Mouse (Mus musculus) embryo, embryonic 11 days (tissue): ENCODE results near the gene Gm21887.
"Not testable (repeated sequence)": the region's sequence is repeated elsewhere in the genome, so short reads cannot be mapped to it uniquely, and the experiment has no call there.

ENCODE experiments used
- DNase-seq: peaks from one replicate; pipeline ENCODE4 v3.0.0-alpha.2; 2015

Gene Gm21887

GRCm38 (mm10) chrX:170009016-170009750, at the start of gene Gm21887:
Gene Gm21887, plus strand, starts transcription at chrX:170009659.
- DNase-seq = peak; percentile 99

- no peak for DNase-seq
These were observed 40.1 kb upstream of the Gm21887 start for GRCm38 (mm10) chrX:169969337-169969736.

DNA sequence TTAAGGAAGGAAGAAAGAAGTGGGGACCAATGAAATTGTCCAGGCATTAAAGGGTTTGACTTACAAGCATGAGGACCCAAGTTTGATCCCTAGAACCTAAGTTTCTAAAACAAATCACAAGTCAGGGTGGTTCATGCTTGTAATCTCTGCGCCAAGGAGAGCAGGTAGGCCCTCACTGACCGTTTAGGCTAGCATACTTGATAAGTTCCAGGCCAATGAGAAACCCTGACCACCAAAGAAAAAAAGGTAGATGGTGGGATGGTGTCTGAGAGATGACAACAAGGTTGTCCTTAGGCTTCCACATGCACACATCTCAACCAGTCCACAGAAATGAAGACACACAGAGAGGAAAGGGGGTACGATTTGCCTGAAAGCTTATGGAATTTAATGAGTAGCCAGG, 39.7 kb upstream of the Gm21887 start:
- DNase-seq = not testable (repeated sequence)

- not testable (repeated sequence) for DNase-seq
These were observed 38.9 kb upstream of the Gm21887 start for GRCm38 (mm10) chrX:169970546-169970945.

DNA sequence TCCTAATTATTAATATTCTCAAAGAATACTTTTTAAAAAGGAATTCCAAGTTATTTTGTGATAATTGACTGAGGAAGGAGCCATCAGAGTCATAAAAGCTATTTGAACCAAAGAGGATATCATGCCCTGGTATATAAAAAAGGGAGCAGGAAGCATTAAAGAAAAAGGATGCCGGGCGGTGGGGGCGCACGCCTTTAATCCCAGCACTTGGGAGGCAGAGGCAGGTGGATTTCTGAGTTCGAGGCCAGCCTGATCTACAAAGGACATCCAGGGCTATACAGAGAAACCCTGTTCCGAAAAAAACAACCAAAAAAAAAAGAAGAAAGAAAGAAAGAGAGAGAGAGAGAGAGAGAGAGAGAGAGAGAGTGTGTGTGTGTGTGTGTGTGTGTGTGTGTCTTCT, 37.9 kb upstream of the Gm21887 start:
- not testable (repeated sequence) for DNase-seq

- DNase-seq = not testable (repeated sequence)
These were observed 37.3 kb upstream of the Gm21887 start for GRCm38 (mm10) chrX:169972131-169972530.

DNA sequence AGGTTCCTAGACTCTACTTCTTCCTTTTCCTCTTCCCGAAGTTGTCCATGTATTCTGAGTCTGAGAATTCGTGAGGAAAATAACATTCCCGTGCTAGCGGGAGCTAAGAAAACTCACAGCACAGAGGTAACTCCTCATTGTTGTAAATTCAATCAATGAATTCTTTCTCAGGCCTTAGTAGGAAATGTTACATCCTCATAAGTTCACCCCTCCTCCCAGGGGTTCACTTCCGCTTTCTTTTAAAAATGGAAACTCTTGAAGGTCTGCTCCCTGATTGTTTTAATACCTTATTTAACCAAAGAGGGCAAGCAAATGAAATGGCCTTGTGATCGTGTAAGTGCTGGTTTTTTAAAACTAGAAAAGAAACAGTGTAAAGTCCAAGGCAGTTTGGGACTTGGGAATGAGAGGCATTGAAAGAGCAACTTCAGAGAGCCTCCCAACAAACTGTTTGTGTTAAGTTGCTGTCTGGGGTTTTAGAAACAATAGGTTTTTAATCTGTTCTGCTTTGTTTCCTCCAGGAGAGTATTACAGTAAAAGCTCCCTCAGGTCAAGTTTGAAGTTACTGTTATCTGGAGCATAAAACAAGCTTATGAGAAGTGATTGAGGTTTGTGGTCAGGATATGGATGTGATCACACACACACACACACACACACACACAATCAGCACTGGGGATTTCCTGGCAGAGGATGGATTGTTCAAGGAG, 36.5 kb upstream of the Gm21887 start:
- not testable (repeated sequence) for DNase-seq

DNA sequence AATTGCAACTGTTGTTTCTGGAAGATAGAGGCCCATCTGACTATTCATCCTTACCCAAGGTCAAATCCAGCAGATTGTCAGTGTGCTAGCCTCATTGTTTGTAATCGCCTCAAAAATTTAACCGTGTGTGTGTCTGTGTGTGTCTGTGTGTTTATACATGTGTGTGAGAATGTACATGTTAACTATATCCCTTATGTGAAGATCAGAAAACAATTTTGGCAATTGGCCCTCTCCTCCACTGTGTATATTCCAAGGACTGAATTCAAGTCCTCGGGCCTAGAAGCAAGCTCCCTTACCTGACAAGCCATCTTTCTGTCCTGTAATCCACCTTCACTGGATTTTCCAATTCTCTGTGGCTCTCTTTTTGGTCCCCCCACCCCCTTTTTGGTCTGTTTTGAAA, 35.7 kb upstream of the Gm21887 start:
- DNase-seq = not testable (repeated sequence)

DNA sequence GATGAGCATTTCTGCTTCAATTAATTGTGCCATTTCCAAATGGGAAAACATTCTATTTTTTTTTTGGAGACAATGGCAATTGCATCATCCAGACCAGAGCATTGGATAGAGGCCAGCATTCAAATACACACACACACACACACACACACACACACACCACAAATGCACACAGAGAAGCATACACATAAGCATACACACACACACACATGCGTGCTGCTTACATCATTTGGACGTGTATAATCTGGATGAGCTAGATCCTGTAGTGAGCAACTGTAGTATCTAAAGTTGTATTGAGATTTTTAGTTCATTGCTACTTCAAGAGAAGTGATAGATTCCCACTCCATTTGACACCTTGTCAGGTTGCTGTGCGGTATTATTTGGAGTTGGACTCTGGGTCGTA, 35.0 kb upstream of the Gm21887 start:
- not testable (repeated sequence) for DNase-seq

- DNase-seq = not testable (repeated sequence)
These were observed 34.5 kb upstream of the Gm21887 start for GRCm38 (mm10) chrX:169974974-169975373.

DNA sequence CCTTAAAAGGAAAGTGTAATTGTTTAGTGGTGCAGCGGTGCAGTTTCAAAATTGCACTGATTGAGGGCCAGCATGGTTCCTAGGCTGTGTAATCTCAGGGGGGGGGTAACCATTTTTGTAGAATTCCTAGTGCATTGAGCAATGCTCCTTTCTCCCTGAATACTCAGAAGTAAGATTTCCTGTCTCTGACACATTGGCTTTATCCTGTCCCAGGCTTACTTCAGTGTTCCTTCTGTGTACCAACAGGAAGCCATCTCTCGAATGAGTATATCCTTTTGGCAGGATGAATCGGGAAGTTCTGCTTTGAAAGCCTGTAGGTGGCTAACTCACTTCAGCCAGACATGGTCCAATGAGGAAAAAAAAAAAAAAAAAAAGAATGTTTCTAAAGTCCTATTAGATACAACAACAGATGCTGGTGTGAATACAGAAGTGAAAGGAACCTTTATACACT, 33.8 kb upstream of the Gm21887 start:
- DNase-seq = not testable (repeated sequence)

GRCm38 (mm10) chrX:169976340-169976739, 33.1 kb upstream of the Gm21887 start:
- DNase-seq = not testable (repeated sequence)

- not testable (repeated sequence) for DNase-seq
These were observed 31.5 kb upstream of the Gm21887 start for GRCm38 (mm10) chrX:169977856-169978435.

- DNase-seq = peak; percentile 72
These were observed 30.8 kb upstream of the Gm21887 start for GRCm38 (mm10) chrX:169978436-169979381.

GRCm38 (mm10) chrX:169979461-169980202, 29.8 kb upstream of the Gm21887 start:
- DNase-seq = peak; percentile 7

DNA sequence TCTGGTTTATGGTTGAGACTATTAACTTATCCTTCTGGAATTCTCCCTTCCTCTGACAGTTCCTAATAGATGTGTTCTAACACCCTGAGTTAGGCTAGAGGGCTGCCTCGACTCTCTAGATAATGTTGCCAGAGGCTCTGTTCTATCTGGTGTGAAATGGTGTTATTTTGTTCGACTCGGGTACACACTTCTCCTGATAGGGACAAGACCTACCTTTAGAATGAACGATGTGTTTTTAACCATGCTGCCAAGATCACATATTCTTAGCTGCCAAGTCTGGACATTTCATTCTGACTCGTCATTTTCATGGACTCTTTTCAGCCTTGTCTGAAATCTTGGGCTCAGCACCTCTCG, 29.3 kb upstream of the Gm21887 start:
- peak; percentile 1 for DNase-seq

GRCm38 (mm10) chrX:169980809-169981289, 28.6 kb upstream of the Gm21887 start:
- peak; percentile 18 for DNase-seq

- peak; percentile 8 for DNase-seq
These were observed 27.7 kb upstream of the Gm21887 start for GRCm38 (mm10) chrX:169981761-169982181.

- DNase-seq = peak; percentile 1
These were observed 26.7 kb upstream of the Gm21887 start for GRCm38 (mm10) chrX:169982606-169983400.

- DNase-seq = peak; percentile 7
These were observed 25.9 kb upstream of the Gm21887 start for GRCm38 (mm10) chrX:169983401-169984165.
